Mouse (Mus musculus): ENCODE measurements at regions not wholly inside any gene's neighbourhood (a gene's known extent, or its start where the extent isn't known, plus 50 kb on each side); places are given as distances from the start of the nearest gene placed in this dataset.
A peak's percentile ranks its signal among the peaks of the same experiment; 100 is the strongest.

GRCm38 (mm10) chr13:6395562-6396223, 152.3 kb upstream of the Pitrm1 start:
- no peak for DNase-seq (ENCODE audit: low spot score in 2 of 2)

- DNase-seq (ENCODE audit: low spot score in 2 of 2): no peak
Observed at GRCm38 (mm10) chr13:6397648-6398047, 150.3 kb upstream of the Pitrm1 start.

- no peak for DNase-seq (ENCODE audit: low spot score in 2 of 2)
Observed at GRCm38 (mm10) chr13:6431821-6432220, 116.1 kb upstream of the Pitrm1 start.

- no peak for DNase-seq (ENCODE audit: low spot score in 2 of 2)
Observed at GRCm38 (mm10) chr13:6446976-6447375, 101.0 kb upstream of the Pitrm1 start.

GRCm38 (mm10) chr13:6461363-6461762, 86.6 kb upstream of the Pitrm1 start:
- DNase-seq (ENCODE audit: low spot score in 2 of 2): no peak

GRCm38 (mm10) chr13:6465911-6466419, 82.0 kb upstream of the Pitrm1 start:
- DNase-seq (ENCODE audit: low spot score in 2 of 2): no peak

GRCm38 (mm10) chr13:6469446-6470227, 78.3 kb upstream of the Pitrm1 start:
- peak in 1 of 2 experiments; percentile 5 for DNase-seq (ENCODE audit: low spot score in 2 of 2)

- no peak for DNase-seq (ENCODE audit: low spot score in 2 of 2)
Observed at GRCm38 (mm10) chr13:6470286-6471103, 77.5 kb upstream of the Pitrm1 start.

GRCm38 (mm10) chr13:6471643-6472042, 76.3 kb upstream of the Pitrm1 start:
- peak; percentile 8 to 26 for DNase-seq (ENCODE audit: low spot score in 2 of 2)

GRCm38 (mm10) chr13:6473401-6474190, 74.4 kb upstream of the Pitrm1 start:
- no peak for DNase-seq (ENCODE audit: low spot score in 2 of 2)

- no peak for DNase-seq (ENCODE audit: low spot score in 2 of 2)
Observed at GRCm38 (mm10) chr13:6479667-6480066, 68.3 kb upstream of the Pitrm1 start.

GRCm38 (mm10) chr13:6484418-6484817, 63.5 kb upstream of the Pitrm1 start:
- no peak for DNase-seq (ENCODE audit: low spot score in 2 of 2)

- no peak for DNase-seq (ENCODE audit: low spot score in 2 of 2)
Observed at GRCm38 (mm10) chr13:6487837-6488236, 60.1 kb upstream of the Pitrm1 start.

GRCm38 (mm10) chr13:6492916-6493619, 54.9 kb upstream of the Pitrm1 start:
- no peak for DNase-seq (ENCODE audit: low spot score in 2 of 2)
